Mouse (Mus musculus) ES-Bruce4 (cell line): ENCODE results near the gene Dlgap3.

Experiments used
- CTCF ChIP-seq: IDR thresholded peaks from one replicate; pipeline ENCODE4 v1.8.1; 2011; ENCODE audit warnings: low read depth, low read length
- EP300 ChIP-seq: IDR thresholded peaks from 2 replicates; pipeline ENCODE4 v1.6.1; 2011; ENCODE audit warnings: low read depth, low read length; ENCODE audit not compliant: insufficient read depth
- POLR2A ChIP-seq: IDR thresholded peaks from one replicate; pipeline ENCODE4 v1.8.1; 2011; ENCODE audit warnings: low read length; ENCODE audit not compliant: insufficient read depth

- TF ChIP-seq CTCF (no peak), POLR2A (no peak), EP300 (no peak)
These were observed 14.9 kb downstream of the Dlgap3 start for GRCm38 (mm10) chr4:127183867-127184266.
